Mouse (Mus musculus): ENCODE measurements around the gene Nhsl2. TPM values are rescaled to one million over a fixed set of nuclear protein-coding genes. Genes with fewer than 3 reads are reported as not detected.

Gene Nhsl2
- polyA plus RNA-seq, 1 experiment from 2014 or later, result 12.0 TPM

GRCm38 (mm10) chrX:101939486-101939885 lies 90.3 kb downstream of the Nhsl2 start:
- Histone ChIP-seq H3K4me2 (replicated peaks; ENCODE audit: low read depth, low read length) (no peak overlapping the region), H3K27ac (ENCODE audit: low read length) (no peak overlapping the region), H3K36me3 (ENCODE audit: insufficient read depth, low read length) (no peaks in the 10 kb centered on the region), H3K4me1 (ENCODE audit: insufficient read depth, low read length) (peaks cover 3% of the 10 kb centered on the region; the same call in 1 of the 2 replicates), H3K4me3 (ENCODE audit: low read length) (no peak overlapping the region), H3K9ac (replicated peaks; ENCODE audit: low read length) (no peak overlapping the region), H3K27me3 (ENCODE audit: insufficient read depth, low read length) (peaks cover 34% of the 10 kb centered on the region), H3K9me3 (ENCODE audit: low read length) (no peaks in the 10 kb centered on the region)
- 87% methylated on average over 5 of the region's 5 CpGs for WGBS
- no peak for ATAC-seq (ENCODE audit: low FRiP score, low TSS enrichment)

DNA sequence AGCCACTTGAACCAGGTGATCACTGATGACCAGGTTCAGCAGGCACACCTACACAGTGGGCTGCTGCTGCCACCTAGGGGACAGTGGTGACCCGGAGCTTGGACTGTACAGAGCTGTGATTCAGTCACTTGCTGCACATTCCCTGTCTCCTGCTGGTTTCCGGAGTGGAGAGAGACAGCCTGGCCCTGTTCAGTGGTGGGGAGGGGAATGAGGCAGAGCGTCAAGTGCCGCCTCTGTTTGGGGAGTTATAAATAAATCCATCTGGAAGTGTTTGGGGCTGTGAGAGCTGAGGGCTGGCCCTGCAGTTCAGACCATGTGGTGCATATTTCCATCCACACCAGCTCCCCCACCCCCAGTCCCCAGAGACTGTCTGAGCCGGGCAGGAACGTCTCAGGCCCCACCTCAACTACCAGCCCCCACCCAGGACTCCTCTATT lies 93.3 kb downstream of the Nhsl2 start:
- H3K27me3 ChIP-seq (ENCODE audit: insufficient read depth, low read length), result peaks cover 34% of the 10 kb centered on the region; the same call in 1 of the 2 replicates

GRCm38 (mm10) chrX:101943743-101944142 lies 94.6 kb downstream of the Nhsl2 start:
- no peak for ATAC-seq (ENCODE audit: low FRiP score, low TSS enrichment)
- Histone ChIP-seq H3K4me3 (ENCODE audit: low read length) (no peak overlapping the region), H3K36me3 (ENCODE audit: insufficient read depth, low read length) (no peaks in the 10 kb centered on the region), H3K27me3 (ENCODE audit: insufficient read depth, low read length) (peaks cover 32% of the 10 kb centered on the region; the same call in 1 of the 2 replicates), H3K4me2 (replicated peaks; ENCODE audit: low read depth, low read length) (no peak overlapping the region), H3K27ac (ENCODE audit: low read length) (no peak overlapping the region), H3K4me1 (ENCODE audit: insufficient read depth, low read length) (peaks cover 3% of the 10 kb centered on the region; the same call in 1 of the 2 replicates), H3K9me3 (ENCODE audit: low read length) (no peaks in the 10 kb centered on the region), H3K9ac (replicated peaks; ENCODE audit: low read length) (no peak overlapping the region)
- WGBS, result 61% methylated on average over 2 of the region's 2 CpGs

More for the DNA sequence above, 93.3 kb downstream of the Nhsl2 start:
- Histone ChIP-seq H3K9ac (replicated peaks; ENCODE audit: low read length) (no peak overlapping the region), H3K4me3 (ENCODE audit: low read length) (no peak overlapping the region), H3K9me3 (ENCODE audit: low read length) (no peaks in the 10 kb centered on the region), H3K36me3 (ENCODE audit: insufficient read depth, low read length) (no peaks in the 10 kb centered on the region), H3K4me1 (ENCODE audit: insufficient read depth, low read length) (peaks cover 3% of the 10 kb centered on the region; the same call in 1 of the 2 replicates), H3K27ac (ENCODE audit: low read length) (no peak overlapping the region), H3K4me2 (replicated peaks; ENCODE audit: low read depth, low read length) (no peak overlapping the region)
- ATAC-seq (ENCODE audit: low FRiP score, low TSS enrichment), result peak; percentile 91
- WGBS, result 15% methylated on average over 6 of the region's 6 CpGs

DNA sequence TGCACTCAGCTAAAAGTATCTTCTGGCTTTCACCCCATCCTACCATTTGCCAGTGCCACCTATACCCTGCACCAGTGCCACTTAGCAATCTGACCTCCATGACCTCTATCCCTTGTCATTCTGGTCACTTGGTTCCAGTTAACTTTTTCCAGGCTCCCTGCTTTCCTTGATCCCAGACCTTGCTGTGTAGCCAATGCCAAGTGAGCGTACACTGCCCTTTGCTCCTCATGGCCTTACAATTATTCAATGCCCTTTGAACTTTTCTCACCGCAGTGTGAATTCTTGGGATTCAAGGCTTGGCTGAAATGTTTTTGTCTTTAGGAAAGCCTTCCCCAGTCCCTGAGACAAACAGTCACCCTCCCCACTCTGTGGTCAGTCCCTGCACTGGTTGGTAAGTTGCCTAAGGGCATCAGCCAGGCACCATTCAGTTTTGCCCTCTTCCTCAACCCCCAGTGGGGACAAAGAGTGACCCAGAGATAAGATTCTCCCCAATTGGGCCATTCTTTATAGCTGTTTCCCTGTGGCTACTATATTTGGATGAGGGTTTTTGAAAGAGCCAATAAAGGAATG lies 95.7 kb downstream of the Nhsl2 start:
- H3K4me2 ChIP-seq (replicated peaks; ENCODE audit: low read depth, low read length), result no peak overlapping the region
- H3K4me3 ChIP-seq (ENCODE audit: low read length), result no peak overlapping the region
- ATAC-seq (ENCODE audit: low FRiP score, low TSS enrichment), result no peak
- WGBS, result 90% methylated on average over 2 of the region's 2 CpGs
- peak overlapping the region; percentile 24; the same call in 1 of the 2 replicates for H3K27ac ChIP-seq (ENCODE audit: low read length)
- H3K27me3 ChIP-seq (ENCODE audit: insufficient read depth, low read length), result peaks cover 32% of the 10 kb centered on the region; the same call in 1 of the 2 replicates
- H3K9ac ChIP-seq (replicated peaks; ENCODE audit: low read length), result no peak overlapping the region
- peaks cover 3% of the 10 kb centered on the region; the same call in 1 of the 2 replicates for H3K4me1 ChIP-seq (ENCODE audit: insufficient read depth, low read length)
- no peaks in the 10 kb centered on the region for H3K9me3 ChIP-seq (ENCODE audit: low read length)
- H3K36me3 ChIP-seq (ENCODE audit: insufficient read depth, low read length), result no peaks in the 10 kb centered on the region

DNA sequence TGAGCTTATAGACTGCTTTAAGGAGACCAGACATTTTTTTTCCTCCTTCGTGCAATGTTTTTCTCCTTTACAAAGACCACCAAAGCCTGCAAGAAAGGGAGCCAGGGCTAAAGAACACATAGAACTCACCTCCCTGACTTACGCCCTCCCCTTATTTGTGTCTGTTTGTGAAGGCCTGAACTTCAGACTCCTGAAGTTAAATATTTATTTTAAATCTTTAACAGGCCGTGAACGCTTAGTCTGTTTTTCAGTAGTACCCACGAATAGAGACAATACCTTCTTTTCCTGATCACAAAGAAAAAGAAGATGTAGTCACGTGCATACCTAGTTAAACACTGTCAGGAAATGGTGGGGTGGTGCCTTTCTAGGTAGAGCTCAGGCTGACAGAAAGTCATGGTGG lies 103.3 kb downstream of the Nhsl2 start:
- Histone ChIP-seq H3K4me2 (replicated peaks; ENCODE audit: low read depth, low read length) (no peak overlapping the region), H3K9ac (replicated peaks; ENCODE audit: low read length) (no peak overlapping the region), H3K27ac (ENCODE audit: low read length) (no peak overlapping the region), H3K36me3 (ENCODE audit: insufficient read depth, low read length) (no peaks in the 10 kb centered on the region), H3K4me1 (ENCODE audit: insufficient read depth, low read length) (peaks cover 9% of the 10 kb centered on the region), H3K4me3 (ENCODE audit: low read length) (no peak overlapping the region), H3K9me3 (ENCODE audit: low read length) (no peaks in the 10 kb centered on the region), H3K27me3 (ENCODE audit: insufficient read depth, low read length) (peaks cover 39% of the 10 kb centered on the region)
- 70% methylated on average over 6 of the region's 6 CpGs for WGBS
- ATAC-seq (ENCODE audit: low FRiP score, low TSS enrichment), result no peak

DNA sequence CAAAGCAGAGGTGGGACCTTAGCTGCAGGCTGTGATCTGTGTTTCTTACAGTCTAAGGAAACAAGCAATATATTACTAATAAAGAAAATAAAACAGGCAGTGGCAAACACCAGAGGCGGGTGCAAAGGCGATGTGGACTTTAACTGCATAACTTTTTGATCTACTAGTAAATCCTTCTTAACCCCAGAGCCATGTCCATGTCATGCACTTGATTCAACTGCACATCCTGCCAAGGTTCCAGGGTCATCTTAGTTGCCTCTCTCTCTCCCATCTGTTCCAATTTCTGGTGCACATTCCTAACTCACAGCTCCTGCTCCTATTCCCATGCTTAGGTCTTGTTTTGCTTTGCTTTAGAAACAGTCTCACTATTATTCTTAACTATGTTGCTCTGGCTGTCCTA lies 104.1 kb downstream of the Nhsl2 start:
- WGBS, result 82% methylated on average over 2 of the region's 2 CpGs

GRCm38 (mm10) chrX:101953787-101954491 lies 104.8 kb downstream of the Nhsl2 start:
- H3K36me3 ChIP-seq (ENCODE audit: insufficient read depth, low read length), result no peaks in the 10 kb centered on the region
- peak; percentile 96 for ATAC-seq (ENCODE audit: low FRiP score, low TSS enrichment)
- H3K9ac ChIP-seq (replicated peaks; ENCODE audit: low read length), result 0 out of 2 replicates have a peak overlapping the region, but pooled peaks have one; percentile 38
- H3K4me1 ChIP-seq (ENCODE audit: insufficient read depth, low read length), result peaks cover 9% of the 10 kb centered on the region
- peaks cover 41% of the 10 kb centered on the region for H3K27me3 ChIP-seq (ENCODE audit: insufficient read depth, low read length)
- peak overlapping the region; percentile 39 for H3K4me3 ChIP-seq (ENCODE audit: low read length)
- no peaks in the 10 kb centered on the region for H3K9me3 ChIP-seq (ENCODE audit: low read length)
- peak overlapping the region; percentile 57 for H3K4me2 ChIP-seq (replicated peaks; ENCODE audit: low read depth, low read length)
- H3K27ac ChIP-seq (ENCODE audit: low read length), result no peak overlapping the region
- WGBS, result 18% methylated on average over 30 of the region's 30 CpGs

More for the DNA sequence above, 104.1 kb downstream of the Nhsl2 start:
- Histone ChIP-seq H3K27me3 (ENCODE audit: insufficient read depth, low read length) (peaks cover 43% of the 10 kb centered on the region), H3K27ac (ENCODE audit: low read length) (peak overlapping the region; percentile 53; the same call in 1 of the 2 replicates), H3K4me2 (replicated peaks; ENCODE audit: low read depth, low read length) (no peak overlapping the region), H3K36me3 (ENCODE audit: insufficient read depth, low read length) (no peaks in the 10 kb centered on the region), H3K4me3 (ENCODE audit: low read length) (no peak overlapping the region), H3K9me3 (ENCODE audit: low read length) (no peaks in the 10 kb centered on the region), H3K9ac (replicated peaks; ENCODE audit: low read length) (no peak overlapping the region), H3K4me1 (ENCODE audit: insufficient read depth, low read length) (peaks cover 9% of the 10 kb centered on the region)
- ATAC-seq (ENCODE audit: low FRiP score, low TSS enrichment), result no peak

DNA sequence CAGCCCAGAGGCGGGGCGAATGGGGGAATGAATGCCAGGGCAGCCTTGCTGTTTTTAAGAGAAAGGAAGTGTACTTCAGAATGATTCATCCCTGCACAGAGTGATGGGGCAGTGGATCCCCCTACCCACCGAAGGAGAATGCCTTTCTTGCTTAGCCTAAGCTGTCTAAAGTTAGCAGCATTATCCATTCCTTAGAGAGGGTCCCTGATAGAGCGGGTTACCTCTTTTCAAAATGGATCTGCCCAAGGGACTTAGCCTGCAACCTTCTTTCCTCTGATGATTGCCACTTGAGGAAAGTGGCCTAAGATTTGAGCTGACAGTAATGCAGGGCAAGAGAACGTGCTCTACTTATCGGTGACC lies 105.3 kb downstream of the Nhsl2 start:
- H3K9ac ChIP-seq (replicated peaks; ENCODE audit: low read length), result peak overlapping the region; percentile 35; the same call in 1 of the 2 replicates
- no peaks in the 10 kb centered on the region for H3K36me3 ChIP-seq (ENCODE audit: insufficient read depth, low read length)
- peaks cover 9% of the 10 kb centered on the region for H3K4me1 ChIP-seq (ENCODE audit: insufficient read depth, low read length)
- H3K4me2 ChIP-seq (replicated peaks; ENCODE audit: low read depth, low read length), result peak overlapping the region; percentile 57
- H3K4me3 ChIP-seq (ENCODE audit: low read length), result no peak overlapping the region
- peaks cover 40% of the 10 kb centered on the region for H3K27me3 ChIP-seq (ENCODE audit: insufficient read depth, low read length)
- no peak overlapping the region for H3K27ac ChIP-seq (ENCODE audit: low read length)
- WGBS, result 49% methylated on average over 6 of the region's 6 CpGs
- H3K9me3 ChIP-seq (ENCODE audit: low read length), result no peaks in the 10 kb centered on the region
- ATAC-seq (ENCODE audit: low FRiP score, low TSS enrichment), result no peak; the same call in 1 of the 2 replicates

- no peak overlapping the region for H3K9ac ChIP-seq (replicated peaks; ENCODE audit: low read length)
- H3K4me1 ChIP-seq (ENCODE audit: insufficient read depth, low read length), result no peaks in the 10 kb centered on the region
- no peak overlapping the region for H3K27ac ChIP-seq (ENCODE audit: low read length)
- H3K9me3 ChIP-seq (ENCODE audit: low read length), result no peaks in the 10 kb centered on the region
- no peak overlapping the region for H3K4me3 ChIP-seq (ENCODE audit: low read length)
- H3K27me3 ChIP-seq (ENCODE audit: insufficient read depth, low read length), result peaks cover 11% of the 10 kb centered on the region
- no peak for ATAC-seq (ENCODE audit: low FRiP score, low TSS enrichment)
- H3K4me2 ChIP-seq (replicated peaks; ENCODE audit: low read depth, low read length), result no peak overlapping the region
- 80% methylated on average over 4 of the region's 4 CpGs for WGBS
- H3K36me3 ChIP-seq (ENCODE audit: insufficient read depth, low read length), result no peaks in the 10 kb centered on the region
These were observed 112.7 kb downstream of the Nhsl2 start for GRCm38 (mm10) chrX:101961848-101962247.

GRCm38 (mm10) chrX:101963711-101964110 lies 114.5 kb downstream of the Nhsl2 start:
- ATAC-seq (ENCODE audit: low FRiP score, low TSS enrichment), result no peak
- H3K36me3 ChIP-seq (ENCODE audit: insufficient read depth, low read length), result no peaks in the 10 kb centered on the region
- no peaks in the 10 kb centered on the region for H3K9me3 ChIP-seq (ENCODE audit: low read length)
- H3K4me3 ChIP-seq (ENCODE audit: low read length), result no peak overlapping the region
- no peak overlapping the region for H3K4me2 ChIP-seq (replicated peaks; ENCODE audit: low read depth, low read length)
- no peak overlapping the region for H3K9ac ChIP-seq (replicated peaks; ENCODE audit: low read length)
- no peaks in the 10 kb centered on the region for H3K4me1 ChIP-seq (ENCODE audit: insufficient read depth, low read length)
- WGBS, result 84% methylated on average over 3 of the region's 3 CpGs
- no peak overlapping the region for H3K27ac ChIP-seq (ENCODE audit: low read length)
- H3K27me3 ChIP-seq (ENCODE audit: insufficient read depth, low read length), result peaks cover 6% of the 10 kb centered on the region

Data from kidney, embryonic 16.5 days (tissue).